Comparison of ENCODE assay signal across 17 mouse cellular contexts in genomic region chr3:69228002-69228401, GRCm38 (mm10). TPM values are rescaled to one million over a fixed set of nuclear protein-coding genes. Genes with fewer than 3 reads are reported as not detected.
A peak's percentile ranks its signal among the peaks of the same experiment; 100 is the strongest.
DNase-seq lines count a peak whose midpoint lies in the region; ATAC-seq lines count a peak whose summit lies in the region.
"Had no signal": no experiment of that assay in that cellular context is flagged by ENCODE, and none has a peak within 500 bp of the region (broad histone marks: within the 10 kb centered on the region; RNA-seq: fewer than 3 reads in every experiment).

No protein-coding gene starts in this region.

- ATAC-seq in granulocyte monocyte progenitor cell, adult 5-6 weeks (replicated peaks; ENCODE audit: poor library complexity, severe bottlenecking): peak; percentile 98
- ATAC-seq in monocyte, adult 5-6 weeks (replicated peaks; ENCODE audit: insufficient number of reproducible peaks, low FRiP score, low TSS enrichment, poor library complexity, severe bottlenecking): peak; percentile 76; the same call in 1 of the 2 replicates
- ATAC-seq: CD4-positive, CD25-positive, alpha-beta regulatory T cell, adult 4 months; forebrain, embryonic 16.5 days; intestine, embryonic 15.5 days had no signal

- DNase-seq in spleen, postnatal 36 days (ENCODE audit: low spot score in 2 of 2): peak; percentile 13 to 19
- DNase-seq in spleen, adult 18-20 months: no peak
- DNase-seq in cerebellum, postnatal 10 days: no peak
- no peak for DNase-seq in kidney, postnatal 36 days
- no peak for DNase-seq in urinary bladder, postnatal 4 days (ENCODE audit: low spot score in 2 of 2)
- DNase-seq: adrenal gland, postnatal 14 days; cerebellum, adult 18-20 months; cerebellum, postnatal 25 days; gastrocnemius, postnatal 14 days; heart, adult 18-20 months; heart, postnatal 10 days had no signal

RNA-seq across cellular contexts. Expression of gene Arl14, which starts 5.8 kb away (rescaled TPM):
- not detected in 2 replicates for total RNA-seq in granulocyte monocyte progenitor cell, adult 5-6 weeks (2014; fragmentation: Nextera tagmentation)
- total RNA-seq in granulocyte monocyte progenitor cell, adult 5-6 weeks (2017): not detected in 2 replicates
- 0.86 TPM in 1 of 3 replicates, not detected in the others for total RNA-seq in monocyte, adult 5-6 weeks (2017)
- total RNA-seq: adrenal gland, postnatal 14 days; gastrocnemius, postnatal 14 days; heart, adult 18-20 months; heart, postnatal 10 days; MEL had no signal

Comparison
In these comparisons a context has a peak if more than half of its experiments do, and no peak if none do; other contexts are left out.
1. DNase-seq: peak in spleen, postnatal 36 days (2 of 2); none in spleen, adult 18-20 months (0 of 2), cerebellum, postnatal 10 days (0 of 2), kidney, postnatal 36 days (0 of 2) and urinary bladder, postnatal 4 days (0 of 2).